Mouse (Mus musculus) lung, adult 2 months (tissue): ENCODE measurements around the gene Afdn. TPM values are rescaled to one million over a fixed set of nuclear protein-coding genes. Genes with fewer than 3 reads are reported as not detected.
A peak's percentile ranks its signal among the peaks of the same experiment; 100 is the strongest.

Experiments
- DNase-seq: peaks from one replicate; pipeline ENCODE4 v3.0.0; 2022
- H3K4me1 ChIP-seq: fragments of 200-500 bp; 2 replicates; pipeline ENCODE4 v1.6.1; 2011; ENCODE audit warnings: low read length; ENCODE audit not compliant: control insufficient read depth, insufficient read depth
- H3K4me3 ChIP-seq: fragments of 200-500 bp; replicated peaks from 2 replicates; pipeline ENCODE3; 2011; ENCODE audit warnings: low read depth, mild to moderate bottlenecking, control low read depth, low read length; ENCODE audit errors: extremely low read depth
- CTCF ChIP-seq: fragments of 200-500 bp; IDR thresholded peaks from 2 replicates; pipeline ENCODE4 v1.5.1; 2011; ENCODE audit warnings: mild to moderate bottlenecking, low read length, control low read depth; ENCODE audit not compliant: insufficient read depth
- POLR2A ChIP-seq: fragments of 200-500 bp; IDR thresholded peaks from 2 replicates; pipeline ENCODE4 v1.6.1; 2011; ENCODE audit warnings: low read depth, mild to moderate bottlenecking, control low read depth, low read length, borderline replicate concordance; ENCODE audit errors: extremely low read depth
- WGBS: fragments of 180-500 bp; shearing (Covaris S2); methylation state at CpG from one replicate; pipeline ENCODE4 v1.1.7; 2018; 5-methylcytosine and 5-hydroxymethylcytosine counted together
- polyA plus RNA-seq: library from polyadenylated mRNA; depleted of rRNA; stranded (reverse); fragments of >200 nt; gene quantifications from 2 replicates; pipeline ENCODE4 v1.2.3, GENCODE M21; 2012

The Afdn gene
- polyA plus RNA-seq, 1 experiment, result 78.2 TPM

- no peak for DNase-seq
- Histone ChIP-seq H3K4me3 (no peak overlapping the region), H3K4me1 (peaks cover 29% of the 10 kb centered on the region)
- TF ChIP-seq CTCF, result no peak
- no peak for TF ChIP-seq POLR2A
- 62% methylated on average over 6 of the region's 6 CpGs for WGBS
Measured at GRCm38 (mm10) chr17:13744219-13744618, 16.1 kb upstream of the Afdn start.

- no peak for DNase-seq
- 30% methylated on average over 4 of the region's 4 CpGs for WGBS
- TF ChIP-seq POLR2A (no peak), CTCF (no peak)
- Histone ChIP-seq H3K4me3 (no peak overlapping the region), H3K4me1 (peaks cover 29% of the 10 kb centered on the region)
Measured at GRCm38 (mm10) chr17:13744824-13745223, 15.5 kb upstream of the Afdn start.

- H3K4me1 ChIP-seq, result peaks cover 29% of the 10 kb centered on the region
- DNase-seq, result no peak
- 57% methylated on average over 2 of the region's 2 CpGs for WGBS
- no peak overlapping the region for H3K4me3 ChIP-seq
- no peak for TF ChIP-seq POLR2A
- TF ChIP-seq CTCF, result no peak
Measured at GRCm38 (mm10) chr17:13745373-13745772, 15.0 kb upstream of the Afdn start.

GRCm38 (mm10) chr17:13746330-13746729, 14.0 kb upstream of the Afdn start:
- Histone ChIP-seq H3K4me3 (no peak overlapping the region), H3K4me1 (peaks cover 22% of the 10 kb centered on the region)
- 37% methylated on average over 6 of the region's 6 CpGs for WGBS
- no peak for DNase-seq
- 0 out of 2 replicates have a peak, but pooled peaks have one; percentile 24 for TF ChIP-seq POLR2A
- TF ChIP-seq CTCF, result no peak

- WGBS, result 90% methylated on average over 9 of the region's 9 CpGs
- peaks cover 22% of the 10 kb centered on the region for H3K4me1 ChIP-seq
- TF ChIP-seq POLR2A (no peak), CTCF (no peak)
- no peak overlapping the region for H3K4me3 ChIP-seq
- no peak for DNase-seq
Measured at GRCm38 (mm10) chr17:13747681-13748080, 12.7 kb upstream of the Afdn start.

GRCm38 (mm10) chr17:13749027-13749426, 11.3 kb upstream of the Afdn start:
- TF ChIP-seq POLR2A (no peak), CTCF (no peak)
- no peak overlapping the region for H3K4me3 ChIP-seq
- H3K4me1 ChIP-seq, result peaks cover 9% of the 10 kb centered on the region
- 94% methylated on average over 4 of the region's 4 CpGs for WGBS
- no peak for DNase-seq

GRCm38 (mm10) chr17:13753918-13754317, 6.4 kb upstream of the Afdn start:
- Histone ChIP-seq H3K4me1 (peaks cover under 1% of the 10 kb centered on the region; the same call in 1 of the 2 replicates), H3K4me3 (no peak overlapping the region)
- 79% methylated on average over 4 of the region's 4 CpGs for WGBS
- TF ChIP-seq POLR2A, result no peak
- no peak for TF ChIP-seq CTCF
- DNase-seq, result no peak

GRCm38 (mm10) chr17:13754940-13755339, 5.4 kb upstream of the Afdn start:
- 65% methylated on average over 6 of the region's 6 CpGs for WGBS
- no peak overlapping the region for H3K4me3 ChIP-seq
- H3K4me1 ChIP-seq, result peaks cover 8% of the 10 kb centered on the region; the same call in 1 of the 2 replicates
- no peak for DNase-seq
- TF ChIP-seq CTCF (no peak), POLR2A (no peak)

- TF ChIP-seq POLR2A (no peak), CTCF (no peak)
- DNase-seq, result no peak
- 73% methylated on average over 7 of the region's 7 CpGs for WGBS
- H3K4me3 ChIP-seq, result no peak overlapping the region
- peaks cover 8% of the 10 kb centered on the region; the same call in 1 of the 2 replicates for H3K4me1 ChIP-seq
Measured at GRCm38 (mm10) chr17:13758586-13758985, 1.8 kb upstream of the Afdn start.

- TF ChIP-seq POLR2A, result no peak
- no peak for TF ChIP-seq CTCF
- DNase-seq, result no peak
- peaks cover 9% of the 10 kb centered on the region; the same call in 1 of the 2 replicates for H3K4me1 ChIP-seq
- WGBS, result 24% methylated on average over 13 of the region's 13 CpGs
- H3K4me3 ChIP-seq, result peak overlapping the region; percentile 96
Measured at GRCm38 (mm10) chr17:13759156-13759852, 1.0 kb upstream of the Afdn start.

- TF ChIP-seq POLR2A, result no peak
- TF ChIP-seq CTCF, result no peak
Measured at GRCm38 (mm10) chr17:13760675-13761178, 388 bp downstream of the Afdn start.

More at GRCm38 (mm10) chr17:13760675-13761178, 388 bp downstream of the Afdn start:
- Histone ChIP-seq H3K4me3 (peak overlapping the region; percentile 73), H3K4me1 (peaks cover 9% of the 10 kb centered on the region; the same call in 1 of the 2 replicates)
- 2% methylated on average over 52 of the region's 72 CpGs for WGBS
- DNase-seq, result no peak
